Mouse (Mus musculus) induced T-regulatory cell, adult 2 months (primary cell): Measurements from ENCODE around the gene Snx33.
A peak's percentile ranks its signal among the peaks of the same experiment; 100 is the strongest.
"Not testable (repeated sequence)": the region's sequence is repeated elsewhere in the genome, so short reads cannot be mapped to it uniquely, and the experiment has no call there.

Experiments used
- DNase-seq: peaks from one replicate; pipeline ENCODE4 v3.0.0-alpha.2; 2012; ENCODE audit warnings: low read depth

The Snx33 gene

GRCm38 (mm10) chr9:56925291-56926024 lies 2.7 kb downstream of the Snx33 start:
- no peak for DNase-seq

GRCm38 (mm10) chr9:56924651-56925027 lies 3.5 kb downstream of the Snx33 start:
- no peak for DNase-seq

- DNase-seq, result no peak
These were observed 4.1 kb downstream of the Snx33 start for GRCm38 (mm10) chr9:56923841-56924650.

- no peak for DNase-seq
These were observed 5.4 kb downstream of the Snx33 start for GRCm38 (mm10) chr9:56922746-56923145.

GRCm38 (mm10) chr9:56918466-56918865 lies 9.7 kb downstream of the Snx33 start:
- no peak for DNase-seq

GRCm38 (mm10) chr9:56917131-56917530 lies 11.0 kb downstream of the Snx33 start:
- no peak for DNase-seq

- no peak for DNase-seq
These were observed 12.3 kb downstream of the Snx33 start for GRCm38 (mm10) chr9:56915695-56916410.

GRCm38 (mm10) chr9:56915116-56915515 lies 13.1 kb downstream of the Snx33 start:
- DNase-seq, result no peak

- no peak for DNase-seq
These were observed 14.2 kb downstream of the Snx33 start for GRCm38 (mm10) chr9:56913991-56914390.

GRCm38 (mm10) chr9:56911017-56911416 lies 17.2 kb downstream of the Snx33 start:
- no peak for DNase-seq

GRCm38 (mm10) chr9:56909991-56910390 lies 18.2 kb downstream of the Snx33 start:
- not testable (repeated sequence) for DNase-seq

GRCm38 (mm10) chr9:56907549-56907948 lies 20.6 kb downstream of the Snx33 start:
- no peak for DNase-seq

GRCm38 (mm10) chr9:56903662-56904061 lies 24.5 kb downstream of the Snx33 start:
- DNase-seq, result no peak

GRCm38 (mm10) chr9:56901187-56901586 lies 27.0 kb downstream of the Snx33 start:
- no peak for DNase-seq

- DNase-seq, result peak; percentile 16
These were observed 27.6 kb downstream of the Snx33 start for GRCm38 (mm10) chr9:56900571-56900970.

- DNase-seq, result no peak
These were observed 28.1 kb downstream of the Snx33 start for GRCm38 (mm10) chr9:56900060-56900459.

GRCm38 (mm10) chr9:56899409-56899808 lies 28.8 kb downstream of the Snx33 start:
- no peak for DNase-seq

GRCm38 (mm10) chr9:56896779-56897178 lies 31.4 kb downstream of the Snx33 start:
- DNase-seq, result no peak

GRCm38 (mm10) chr9:56894006-56894405 lies 34.2 kb downstream of the Snx33 start:
- peak; percentile 40 for DNase-seq

- no peak for DNase-seq
These were observed 34.9 kb downstream of the Snx33 start for GRCm38 (mm10) chr9:56893313-56893712.

- no peak for DNase-seq
These were observed 36.1 kb downstream of the Snx33 start for GRCm38 (mm10) chr9:56892111-56892510.

GRCm38 (mm10) chr9:56891517-56892011 lies 36.6 kb downstream of the Snx33 start:
- peak; percentile 81 for DNase-seq
